Mouse (Mus musculus): Measurements from ENCODE around the gene Mphosph9.
"Not testable (repeated sequence)": the region's sequence is repeated elsewhere in the genome, so short reads cannot be mapped to it uniquely, and the experiment has no call there.

Gene Mphosph9

GRCm38 (mm10) chr5:124341753-124342339, 14.1 kb upstream of the Mphosph9 start:
- not testable (repeated sequence) for DNase-seq

- no peak for DNase-seq
Measured at GRCm38 (mm10) chr5:124338791-124339190, 11.0 kb upstream of the Mphosph9 start.

GRCm38 (mm10) chr5:124337909-124338308, 10.1 kb upstream of the Mphosph9 start:
- no peak for DNase-seq

GRCm38 (mm10) chr5:124337103-124337502, 9.3 kb upstream of the Mphosph9 start:
- no peak for DNase-seq

- DNase-seq = no peak
Measured at GRCm38 (mm10) chr5:124334392-124334791, 6.6 kb upstream of the Mphosph9 start.

GRCm38 (mm10) chr5:124330086-124330485, 2.3 kb upstream of the Mphosph9 start:
- DNase-seq = no peak

GRCm38 (mm10) chr5:124326829-124327228, 943 bp downstream of the Mphosph9 start:
- DNase-seq = no peak

GRCm38 (mm10) chr5:124317648-124318047, 10.1 kb downstream of the Mphosph9 start:
- DNase-seq = no peak

GRCm38 (mm10) chr5:124315941-124316340, 11.8 kb downstream of the Mphosph9 start:
- no peak for DNase-seq

GRCm38 (mm10) chr5:124315498-124315897, 12.3 kb downstream of the Mphosph9 start:
- DNase-seq = no peak

- no peak for DNase-seq
Measured at GRCm38 (mm10) chr5:124310091-124310490, 17.7 kb downstream of the Mphosph9 start.

- DNase-seq = no peak
Measured at GRCm38 (mm10) chr5:124309155-124309554, 18.6 kb downstream of the Mphosph9 start.

- DNase-seq = not testable (repeated sequence)
Measured at GRCm38 (mm10) chr5:124302853-124303252, 24.9 kb downstream of the Mphosph9 start.

GRCm38 (mm10) chr5:124300132-124300531, 27.6 kb downstream of the Mphosph9 start:
- no peak for DNase-seq

- not testable (repeated sequence) for DNase-seq
Measured at GRCm38 (mm10) chr5:124299307-124299706, 28.5 kb downstream of the Mphosph9 start.

- DNase-seq = no peak
Measured at GRCm38 (mm10) chr5:124296475-124296874, 31.3 kb downstream of the Mphosph9 start.

GRCm38 (mm10) chr5:124293967-124294366, 33.8 kb downstream of the Mphosph9 start:
- no peak for DNase-seq

- DNase-seq = no peak
Measured at GRCm38 (mm10) chr5:124290216-124290615, 37.6 kb downstream of the Mphosph9 start.

- DNase-seq = no peak
Measured at GRCm38 (mm10) chr5:124287616-124288247, 40.0 kb downstream of the Mphosph9 start.

GRCm38 (mm10) chr5:124284330-124284729, 43.4 kb downstream of the Mphosph9 start:
- no peak for DNase-seq

- no peak for DNase-seq
Measured at GRCm38 (mm10) chr5:124282854-124283253, 44.9 kb downstream of the Mphosph9 start.

- no peak for DNase-seq
Measured at GRCm38 (mm10) chr5:124270226-124270625, 57.5 kb downstream of the Mphosph9 start.

- DNase-seq = no peak
Measured at GRCm38 (mm10) chr5:124269661-124270060, 58.1 kb downstream of the Mphosph9 start.

- no peak for DNase-seq
Measured at GRCm38 (mm10) chr5:124267652-124268051, 60.1 kb downstream of the Mphosph9 start.

GRCm38 (mm10) chr5:124266821-124267220, 61.0 kb downstream of the Mphosph9 start:
- DNase-seq = no peak

All from spleen, adult 18-20 months (tissue).